Mouse (Mus musculus) MEL (cell line): ENCODE measurements around the gene Btaf1. TPM values are rescaled to one million over a fixed set of nuclear protein-coding genes. Genes with fewer than 3 reads are reported as not detected.

ENCODE experiments used
- DNase-seq: peaks from one replicate; pipeline ENCODE4 v3.0.0; 2011; ENCODE audit warnings: low read depth, low spot score
- H3K27ac ChIP-seq: 2 replicates; pipeline ENCODE4 v1.5.1; 2012; ENCODE audit warnings: low read depth, mild to moderate bottlenecking, control low read depth, low read length, moderate library complexity; ENCODE audit not compliant: control insufficient read depth
- H3K27me3 ChIP-seq, 2 experiments: fragments of 150-350 bp in 1 of 2; sonication (generic) in 1 of 2; 2 replicates each; pipeline ENCODE4 v1.6.1; 2012; ENCODE audit warnings: low read length in 2 of 2, mild to moderate bottlenecking in 2 of 2, improper control_type of control experiment in 1 of 2, moderate library complexity in 1 of 2; ENCODE audit not compliant: insufficient read depth in 2 of 2, control insufficient read depth in 1 of 2
- H3K36me3 ChIP-seq, 2 experiments: 2 replicates each; pipeline ENCODE4 v1.6.1; 2012 to 2014; ENCODE audit warnings: low read length in 2 of 2, improper control_type of control experiment in 1 of 2, inconsistent platforms in 1 of 2, mild to moderate bottlenecking in 1 of 2; ENCODE audit not compliant: insufficient read depth in 2 of 2, control insufficient read depth in 1 of 2
- H3K4me1 ChIP-seq, 2 experiments: fragments of 150-350 bp in 1 of 2; sonication (generic) in 1 of 2; 2 replicates each; pipeline ENCODE4 v1.6.1; 2012; ENCODE audit warnings: low read length in 2 of 2, improper control_type of control experiment in 1 of 2, mild to moderate bottlenecking in 1 of 2; ENCODE audit not compliant: insufficient read depth in 2 of 2, control insufficient read depth in 1 of 2
- H3K4me3 ChIP-seq, 2 experiments: fragments of 150-350 bp in 1 of 2; sonication (generic) in 1 of 2; 2 replicates each; pipeline ENCODE4 v1.5.1; 2012; ENCODE audit warnings: low read depth in 2 of 2, low read length in 2 of 2, mild to moderate bottlenecking in 2 of 2, moderate library complexity in 2 of 2, control low read depth in 1 of 2, improper control_type of control experiment in 1 of 2; ENCODE audit not compliant: control insufficient read depth in 1 of 2, insufficient read depth in 1 of 2
- H3K79me2 ChIP-seq: 2 replicates; pipeline ENCODE4 v1.6.1; 2012; ENCODE audit warnings: mild to moderate bottlenecking, low read length, moderate library complexity; ENCODE audit not compliant: control insufficient read depth, poor library complexity, insufficient read depth
- H3K9ac ChIP-seq: 2 replicates; pipeline ENCODE4 v1.6.1; 2012; ENCODE audit warnings: low read depth, mild to moderate bottlenecking, control low read depth, low read length, moderate library complexity; ENCODE audit not compliant: control insufficient read depth, poor library complexity, severe bottlenecking
- H3K9me3 ChIP-seq: fragments of 150-350 bp; sonication (generic); replicated peaks from 2 replicates; pipeline ENCODE4 v1.6.1; 2012; ENCODE audit warnings: mild to moderate bottlenecking, low read length, improper control_type of control experiment, moderate library complexity; ENCODE audit not compliant: insufficient read depth
- CTCF ChIP-seq, 3 experiments: IDR thresholded peaks in 2 of 3; conservative IDR thresholded peaks in 1 of 3; 2 replicates each; pipeline ENCODE4 v1.5.1; 2011 to 2012; ENCODE audit warnings: low read length in 3 of 3, low read depth in 2 of 3, mild to moderate bottlenecking in 2 of 3, improper control_type of control experiment in 1 of 3, inconsistent platforms in 1 of 3, mixed read lengths in 1 of 3, moderate library complexity in 1 of 3; ENCODE audit not compliant: control insufficient read depth in 1 of 3, insufficient read depth in 1 of 3, poor library complexity in 1 of 3, severe bottlenecking in 1 of 3
- EP300 ChIP-seq, 2 experiments: IDR thresholded peaks; 2 replicates each; pipeline ENCODE4 v1.6.1; 2011; ENCODE audit warnings: improper control_type of control experiment in 2 of 2, low read length in 2 of 2, low read depth in 1 of 2, mild to moderate bottlenecking in 1 of 2
- GABPA ChIP-seq: IDR thresholded peaks from 2 replicates; pipeline ENCODE4 v1.6.1; 2012; ENCODE audit warnings: low read depth, mild to moderate bottlenecking, inconsistent platforms, low read length, improper control_type of control experiment, moderate library complexity
- GATA1 ChIP-seq: IDR thresholded peaks from 2 replicates; pipeline ENCODE4 v1.6.1; 2011; ENCODE audit warnings: low read depth, low read length, improper control_type of control experiment
- MAFK ChIP-seq: IDR thresholded peaks from 2 replicates; pipeline ENCODE4 v1.6.1; 2011; ENCODE audit warnings: low read depth, mild to moderate bottlenecking, low read length, improper control_type of control experiment, borderline replicate concordance
- MAX ChIP-seq: IDR thresholded peaks from 2 replicates; pipeline ENCODE4 v1.6.1; 2011; ENCODE audit warnings: low read length, improper control_type of control experiment
- MXI1 ChIP-seq: IDR thresholded peaks from 2 replicates; pipeline ENCODE4 v1.6.1; 2011; ENCODE audit warnings: mild to moderate bottlenecking, low read depth, low read length, improper control_type of control experiment
- MYB ChIP-seq: IDR thresholded peaks from 2 replicates; pipeline ENCODE4 v1.6.1; 2011; ENCODE audit warnings: mild to moderate bottlenecking, low read depth, low read length, improper control_type of control experiment
- MYC ChIP-seq: IDR thresholded peaks from 2 replicates; pipeline ENCODE4 v1.6.1; 2011; ENCODE audit warnings: low read depth, mild to moderate bottlenecking, low read length, improper control_type of control experiment, moderate library complexity
- POLR2A ChIP-seq, 2 experiments: IDR thresholded peaks; 2 replicates each; pipeline ENCODE4 v1.6.1; 2011 to 2012; ENCODE audit warnings: low read length in 2 of 2, mild to moderate bottlenecking in 2 of 2, control low read depth in 1 of 2, improper control_type of control experiment in 1 of 2, low read depth in 1 of 2, moderate library complexity in 1 of 2; ENCODE audit not compliant: control insufficient read depth in 1 of 2, insufficient read depth in 1 of 2, poor library complexity in 1 of 2
- POLR2AphosphoS5 ChIP-seq: IDR thresholded peaks from 2 replicates; pipeline ENCODE4 v1.6.1; 2012; ENCODE audit warnings: low read depth, borderline replicate concordance, mild to moderate bottlenecking, inconsistent platforms, low read length, moderate library complexity, mixed read lengths
- RAD21 ChIP-seq: IDR thresholded peaks from 2 replicates; pipeline ENCODE4 v1.6.1; 2011; ENCODE audit warnings: mild to moderate bottlenecking, low read depth, low read length, improper control_type of control experiment
- SIN3A ChIP-seq: IDR thresholded peaks from 2 replicates; pipeline ENCODE4 v1.6.1; 2012; ENCODE audit warnings: low read length, improper control_type of control experiment, inconsistent platforms
- SMC3 ChIP-seq: IDR thresholded peaks from 2 replicates; pipeline ENCODE4 v1.6.1; 2011; ENCODE audit warnings: low read depth, low read length, improper control_type of control experiment
- TBP ChIP-seq: IDR thresholded peaks from 2 replicates; pipeline ENCODE4 v1.8.0; 2011; ENCODE audit warnings: low read depth, low read length, improper control_type of control experiment
- UBTF ChIP-seq: IDR thresholded peaks from 2 replicates; pipeline ENCODE4 v1.6.1; 2012; ENCODE audit warnings: low read depth, mild to moderate bottlenecking, inconsistent platforms, low read length, improper control_type of control experiment, moderate library complexity, borderline replicate concordance; ENCODE audit not compliant: insufficient read depth
- USF1 ChIP-seq: IDR thresholded peaks from 2 replicates; pipeline ENCODE4 v1.6.1; 2014; ENCODE audit warnings: low read depth, mild to moderate bottlenecking, inconsistent platforms, low read length, improper control_type of control experiment, moderate library complexity
- USF2 ChIP-seq, 2 experiments: IDR thresholded peaks; 2 replicates each; pipeline ENCODE4 v1.6.1; 2011 to 2012; ENCODE audit warnings: improper control_type of control experiment in 2 of 2, low read length in 2 of 2, borderline replicate concordance in 1 of 2, inconsistent platforms in 1 of 2, low read depth in 1 of 2, mild to moderate bottlenecking in 1 of 2; ENCODE audit not compliant: insufficient read depth in 1 of 2
- ZC3H11A ChIP-seq: IDR thresholded peaks from 2 replicates; pipeline ENCODE4 v1.6.1; 2012; ENCODE audit warnings: low read depth, mild to moderate bottlenecking, inconsistent platforms, low read length, improper control_type of control experiment
- ZNF384 ChIP-seq: IDR thresholded peaks from 2 replicates; pipeline ENCODE4 v1.6.1; 2012; ENCODE audit warnings: low read depth, mild to moderate bottlenecking, inconsistent platforms, low read length, improper control_type of control experiment
- polyA plus RNA-seq, 2 experiments: library from polyadenylated mRNA; stranded (reverse) in 1 of 2; unstranded in 1 of 2; fragments of >175 nt in 1 of 2; fragments of >200 nt in 1 of 2; gene quantifications; 2 replicates each; pipeline versions ENCODE4 v1.2.1 to v1.2.4; 2012; ENCODE audit warnings: low replicate concordance in 2 of 2, low read depth in 1 of 2; ENCODE audit not compliant: insufficient read length in 2 of 2, insufficient read depth in 1 of 2, missing spikeins in 1 of 2
- total RNA-seq: library from RNA; depleted of rRNA; stranded (reverse); fragments of 300-350 nt; gene quantifications from 2 replicates; pipeline ENCODE4 v1.2.3, GENCODE M21; 2012

The Btaf1 gene
- total and polyA plus RNA-seq, 3 experiments = 40.1 to 69.5 (median 46.1) TPM

DNA sequence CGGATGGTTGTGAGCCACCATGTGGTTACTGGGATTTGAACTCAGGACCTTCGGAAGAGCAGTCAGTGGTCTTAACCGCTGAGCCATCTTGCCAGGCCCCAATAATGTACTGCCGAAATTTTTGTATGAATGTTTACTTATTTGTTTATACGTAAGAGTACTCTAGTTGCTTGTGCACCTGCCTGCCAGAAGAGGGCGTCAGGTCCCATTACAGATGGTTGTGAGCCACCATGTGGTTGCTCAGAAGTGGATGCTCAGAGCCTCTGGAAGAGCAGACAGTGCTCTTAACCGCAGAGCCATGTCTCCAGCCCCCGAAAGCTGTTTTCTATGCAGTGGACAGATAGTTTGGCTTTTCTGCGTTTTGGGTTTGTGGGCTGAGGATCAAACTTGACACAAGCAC, 28.1 kb upstream of the Btaf1 start:
- no peaks in the 10 kb centered on the region for H3K4me1 ChIP-seq
- no peaks in the 10 kb centered on the region for H3K9me3 ChIP-seq
- H3K9ac ChIP-seq = no peak overlapping the region
- peak; percentile 61 for DNase-seq
- TF ChIP-seq SMC3 (peak; percentile 54), ZC3H11A (0 out of 2 replicates have a peak, but pooled peaks have one; percentile 24), SIN3A (no peak), CTCF (IDR thresholded peaks at IDR 0.05 in 2 of 3, conservative IDR thresholded peaks at IDR 0.05 in 1 of 3; ENCODE audit: control insufficient read depth in 1 of 3, insufficient read depth in 1 of 3, low read depth in 2 of 3, low read length in 3 of 3, poor library complexity in 1 of 3, severe bottlenecking in 1 of 3) (peak; percentile 42 to 68 (median 52)), USF1 (no peak), RAD21 (peak; percentile 24), MYC (peak; percentile 46; the same call in 1 of the 2 replicates), MYB (no peak), GATA1 (no peak), TBP (no peak)
- peaks cover 0 to 8% of the 10 kb centered on the region in 2 experiments; a peak in 2 of 4 replicates for H3K36me3 ChIP-seq
- H3K27ac ChIP-seq = no peak overlapping the region
- no peak overlapping the region for H3K4me3 ChIP-seq
- H3K27me3 ChIP-seq = no peaks in the 10 kb centered on the region
- no peaks in the 10 kb centered on the region for H3K79me2 ChIP-seq

- Histone ChIP-seq H3K36me3 (no peaks in the 10 kb centered on the region), H3K9me3 (no peaks in the 10 kb centered on the region), H3K27me3 (no peaks in the 10 kb centered on the region), H3K4me1 (no peaks in the 10 kb centered on the region), H3K27ac (no peak overlapping the region), H3K79me2 (no peaks in the 10 kb centered on the region), H3K4me3 (no peak overlapping the region), H3K9ac (no peak overlapping the region)
- DNase-seq = no peak
- no peak for TF ChIP-seq USF1
- no peak for TF ChIP-seq SMC3
- TF ChIP-seq MAFK = no peak
- no peak for TF ChIP-seq EP300 (IDR thresholded peaks at IDR 0.05; ENCODE audit: low read depth in 1 of 2, low read length in 2 of 2)
- no peak for TF ChIP-seq POLR2A (IDR thresholded peaks at IDR 0.05; ENCODE audit: control insufficient read depth in 1 of 2, insufficient read depth in 1 of 2, low read depth in 1 of 2, low read length in 2 of 2, poor library complexity in 1 of 2)
- TF ChIP-seq UBTF = no peak
Observed at GRCm38 (mm10) chr19:36903377-36903776, 22.5 kb upstream of the Btaf1 start.

DNA sequence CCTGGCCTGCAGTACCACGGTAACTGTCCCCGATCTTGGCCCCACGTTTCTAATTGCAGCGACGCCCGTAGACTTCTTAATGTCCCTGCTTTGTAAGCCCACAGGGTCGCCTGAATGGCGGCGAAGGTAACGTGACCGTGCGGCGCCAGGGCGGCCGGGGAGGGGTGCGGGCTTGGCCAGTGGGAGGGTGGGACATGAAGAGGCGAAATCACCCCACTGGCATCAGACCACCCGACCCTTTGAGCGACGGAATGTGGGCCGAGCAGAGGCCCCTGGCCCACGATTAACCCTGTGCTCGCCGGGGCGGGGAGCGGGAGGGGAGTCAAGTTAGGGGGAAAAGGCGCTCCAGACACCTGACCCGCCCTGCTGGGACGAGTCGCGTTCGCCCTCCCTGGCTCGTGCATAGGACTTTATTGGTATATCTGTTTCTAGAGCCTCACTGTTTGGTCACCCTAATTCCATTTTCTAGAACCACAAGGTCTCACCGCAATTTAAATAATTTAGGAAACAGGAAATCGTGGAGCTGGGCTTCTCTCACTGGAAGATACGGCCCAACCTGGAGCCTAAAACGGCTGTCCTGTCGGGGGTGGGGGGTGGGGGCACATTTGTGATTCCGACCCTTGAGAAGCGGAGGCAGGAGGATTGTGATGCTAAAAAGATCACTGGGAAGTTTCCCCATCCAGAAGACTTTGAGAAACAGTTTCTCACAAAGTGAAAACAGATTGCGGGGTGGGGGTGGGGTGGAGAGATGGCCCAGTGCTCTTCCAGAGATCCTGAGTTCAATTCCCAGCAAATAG, 21.5 kb upstream of the Btaf1 start:
- Histone ChIP-seq H3K9ac (no peak overlapping the region), H3K4me1 (no peaks in the 10 kb centered on the region), H3K36me3 (no peaks in the 10 kb centered on the region), H3K9me3 (no peaks in the 10 kb centered on the region), H3K27me3 (no peaks in the 10 kb centered on the region), H3K79me2 (no peaks in the 10 kb centered on the region), H3K4me3 (no peak overlapping the region), H3K27ac (no peak overlapping the region)
- no peak for TF ChIP-seq ZNF384
- TF ChIP-seq USF2 (IDR thresholded peaks at IDR 0.05; ENCODE audit: borderline replicate concordance in 1 of 2, insufficient read depth in 1 of 2, low read depth in 1 of 2, low read length in 2 of 2) = no peak
- TF ChIP-seq POLR2AphosphoS5 = no peak
- no peak for TF ChIP-seq MAX
- no peak for TF ChIP-seq MXI1
- no peak for TF ChIP-seq POLR2A (IDR thresholded peaks at IDR 0.05; ENCODE audit: control insufficient read depth in 1 of 2, insufficient read depth in 1 of 2, low read depth in 1 of 2, low read length in 2 of 2, poor library complexity in 1 of 2)
- no peak for TF ChIP-seq GABPA
- TF ChIP-seq SMC3 = no peak
- TF ChIP-seq MAFK = no peak
- no peak for TF ChIP-seq ZC3H11A
- no peak for TF ChIP-seq TBP
- DNase-seq = no peak
